Mouse (Mus musculus) mesoderm, embryonic 11.5 days (tissue): ENCODE results near the gene Cyb5r2.

ENCODE experiments used
- DNase-seq: peaks from one replicate; pipeline ENCODE4 v3.0.0-alpha.2; 2012; ENCODE audit warnings: low read depth, low spot score

Gene Cyb5r2

DNA sequence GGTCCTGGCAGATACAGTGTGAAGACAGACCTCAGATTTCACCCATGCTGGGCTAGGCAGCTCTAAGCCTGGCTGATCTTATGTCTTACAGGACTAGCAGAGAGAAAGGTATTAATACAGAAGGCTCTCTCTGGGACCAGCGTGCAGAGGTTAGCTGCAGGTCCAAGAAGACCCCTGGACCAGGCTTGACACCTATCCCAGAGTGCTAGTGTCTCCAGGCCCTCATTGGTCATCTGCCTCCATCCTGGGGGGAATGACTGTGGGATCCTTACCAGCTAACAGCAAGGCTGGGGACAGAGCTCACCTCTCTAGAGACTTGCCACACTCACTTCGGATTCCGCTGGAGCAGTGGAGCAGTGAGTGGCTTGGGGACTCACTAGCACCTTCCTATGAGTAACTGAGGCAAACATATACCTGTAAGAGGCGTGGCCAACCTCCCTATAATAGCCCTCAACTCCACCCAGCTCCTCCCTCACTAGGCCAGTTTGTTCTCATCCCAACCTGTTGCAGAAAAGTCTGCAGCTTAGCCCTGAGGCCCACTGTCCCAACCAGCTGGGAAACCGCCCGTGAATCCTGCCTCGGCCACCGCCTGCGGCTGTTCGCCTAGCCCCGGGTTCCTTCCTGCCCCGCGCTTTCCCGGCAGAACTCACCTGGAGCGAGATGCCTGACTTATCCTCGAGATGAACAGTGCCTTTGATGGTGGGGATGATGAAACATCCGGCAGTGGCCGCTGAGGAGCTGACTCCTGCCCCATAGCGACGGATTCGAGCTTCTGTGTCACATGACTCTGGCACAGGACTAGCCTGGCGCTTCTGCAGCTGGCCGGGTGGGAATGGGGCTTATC, at the start of gene Cyb5r2:
Cyb5r2 (minus strand) TSS at position 725 of the 844 bp plus-strand sequence.
- DNase-seq, result peak; percentile 34

DNA sequence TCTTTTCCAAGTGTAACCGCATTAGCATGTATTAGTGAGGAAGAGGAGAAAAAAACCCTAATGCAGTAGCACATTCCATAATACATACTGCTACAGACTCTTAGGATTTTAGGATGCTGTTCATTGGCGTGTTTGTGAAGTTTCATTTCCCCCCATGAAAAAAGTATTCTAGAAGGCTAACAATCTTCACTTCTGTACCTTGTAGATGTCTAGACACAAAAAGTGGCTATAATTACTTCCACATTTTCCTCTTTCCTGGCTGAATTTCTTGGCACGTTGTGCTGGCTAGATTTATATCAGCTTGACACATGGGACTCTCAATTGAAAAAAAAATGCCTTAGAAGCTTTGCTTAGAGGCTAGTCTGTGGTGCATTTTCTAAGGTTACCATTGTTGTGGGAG, 44.3 kb upstream of the Cyb5r2 start:
- peak; percentile 29 for DNase-seq

DNA sequence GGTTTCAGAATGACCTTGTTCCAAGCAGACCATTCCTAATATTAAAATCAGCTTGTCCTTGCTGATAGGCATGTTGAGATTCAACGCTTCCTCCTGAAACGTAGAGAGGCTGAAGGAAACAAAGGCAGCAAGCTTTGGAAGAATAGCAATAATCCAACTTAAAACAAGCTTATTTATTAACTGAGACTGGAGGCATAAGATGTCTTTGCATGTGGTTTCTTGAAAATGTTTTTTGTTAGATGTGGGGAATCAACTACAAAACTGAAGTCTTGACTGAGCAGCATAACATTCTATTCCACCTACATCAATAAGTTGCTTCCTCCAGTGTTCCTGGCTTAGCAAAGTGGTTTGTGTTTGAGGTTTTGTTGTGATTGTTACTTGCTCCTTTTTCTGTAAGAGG, 43.3 kb upstream of the Cyb5r2 start, which contains the start of gene Ovch2:
Ovch2 (minus strand) TSS at position 101 of the 400 bp plus-strand sequence.
- no peak for DNase-seq

DNA sequence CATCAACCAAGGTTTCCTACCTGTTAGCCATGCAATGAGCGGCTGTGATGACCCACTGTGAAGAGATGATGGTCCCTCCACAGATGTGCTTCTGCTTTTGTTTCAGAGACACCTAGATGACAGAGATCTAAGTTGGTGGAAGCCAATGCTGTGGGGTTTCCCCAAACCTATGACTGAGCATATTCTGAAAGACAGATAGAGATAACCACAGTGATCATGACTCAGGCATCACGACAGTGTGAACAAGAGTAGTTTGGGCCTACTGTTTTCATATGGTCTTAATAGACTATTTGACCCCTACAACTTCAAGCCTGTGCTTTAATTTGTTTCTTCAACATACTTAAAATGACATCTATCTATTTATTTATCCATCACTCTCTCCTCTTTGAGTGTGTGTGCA, 38.7 kb upstream of the Cyb5r2 start:
- no peak for DNase-seq

DNA sequence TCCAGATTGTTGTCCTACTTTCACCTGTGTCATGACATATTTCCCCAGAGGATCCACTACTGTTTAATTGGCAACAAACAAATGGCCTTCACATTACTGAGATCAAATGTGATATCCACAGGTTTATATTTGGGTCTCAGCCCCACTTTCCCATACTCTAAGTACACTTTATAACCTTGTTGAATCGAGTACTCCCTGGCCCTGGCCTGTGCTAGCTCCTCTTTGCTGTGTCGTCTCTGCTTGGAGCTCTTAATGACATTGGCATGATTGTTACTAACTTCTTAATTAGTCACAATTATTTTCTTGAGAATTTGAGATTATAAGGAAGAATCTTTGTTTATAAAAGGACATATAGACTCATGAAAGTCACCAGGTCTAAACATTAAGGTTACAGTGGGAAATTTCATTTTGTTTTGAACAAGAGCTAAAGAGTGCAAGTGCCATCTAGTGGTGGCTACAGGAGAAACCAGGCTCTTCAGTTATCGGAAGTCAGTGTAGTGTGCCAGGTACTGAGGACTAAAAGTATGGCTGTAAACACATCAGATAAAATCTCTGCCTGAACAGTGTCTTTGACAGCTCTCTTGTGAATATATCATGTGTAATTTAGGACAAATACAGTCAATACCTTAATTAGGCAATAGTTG, 30.3 kb upstream of the Cyb5r2 start:
- DNase-seq, result peak; percentile 28

DNA sequence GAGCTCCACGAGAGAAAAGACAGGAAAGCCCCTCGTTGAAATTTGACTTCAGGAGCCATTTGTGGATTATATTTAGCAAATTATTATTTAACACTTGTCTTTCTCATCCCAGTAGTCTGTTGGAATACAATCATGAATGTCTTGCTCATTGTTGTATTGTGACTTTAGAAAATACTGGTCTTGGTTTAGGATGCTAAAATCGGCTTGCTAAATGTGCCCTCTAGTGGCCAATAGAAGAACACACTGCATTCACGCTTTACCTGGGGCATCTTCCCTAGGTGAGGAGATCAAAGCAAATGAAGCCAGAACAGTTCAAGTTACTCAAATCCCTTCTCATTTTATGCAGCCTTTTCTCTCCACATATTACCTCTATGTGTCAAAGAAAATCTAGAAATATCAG, 21.8 kb upstream of the Cyb5r2 start:
- DNase-seq, result no peak

DNA sequence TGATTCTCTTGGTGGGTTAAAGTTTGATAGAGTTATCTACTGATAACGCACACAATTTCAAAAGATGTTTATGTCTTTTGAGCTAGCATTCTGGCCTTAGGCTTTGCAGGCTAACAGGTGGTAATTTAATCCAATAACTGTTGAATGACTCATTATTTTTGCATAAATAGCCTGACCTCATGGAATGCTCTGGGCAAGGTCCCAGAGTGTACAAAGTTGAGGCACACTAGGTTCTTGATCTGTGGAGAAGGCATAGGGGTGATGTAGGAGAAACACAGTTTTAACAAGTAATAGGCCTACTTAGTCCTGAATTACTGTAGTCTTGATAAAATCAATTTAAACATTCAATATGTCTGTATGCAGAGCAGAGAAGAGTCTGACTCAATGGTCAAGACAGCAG, 20.4 kb upstream of the Cyb5r2 start:
- no peak for DNase-seq

DNA sequence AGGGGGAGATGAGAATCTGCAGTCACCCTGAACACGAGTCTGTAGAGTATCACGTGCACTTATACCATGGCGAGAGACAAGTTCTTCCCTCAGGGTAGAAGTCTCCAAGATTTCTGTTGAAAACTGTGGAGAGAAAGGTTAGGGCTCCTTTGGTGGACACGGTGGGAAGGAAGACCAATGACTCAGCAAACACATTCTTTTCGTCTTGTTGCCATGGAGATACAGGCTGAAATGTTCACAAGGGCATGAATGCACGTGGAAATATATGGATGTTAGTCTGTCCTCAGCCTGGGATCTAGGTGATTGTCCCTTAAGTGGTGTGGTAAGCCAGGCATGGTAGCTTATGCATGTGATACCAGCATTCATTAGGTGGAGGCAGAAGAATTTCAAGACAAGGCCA, 13.0 kb upstream of the Cyb5r2 start:
- no peak for DNase-seq

DNA sequence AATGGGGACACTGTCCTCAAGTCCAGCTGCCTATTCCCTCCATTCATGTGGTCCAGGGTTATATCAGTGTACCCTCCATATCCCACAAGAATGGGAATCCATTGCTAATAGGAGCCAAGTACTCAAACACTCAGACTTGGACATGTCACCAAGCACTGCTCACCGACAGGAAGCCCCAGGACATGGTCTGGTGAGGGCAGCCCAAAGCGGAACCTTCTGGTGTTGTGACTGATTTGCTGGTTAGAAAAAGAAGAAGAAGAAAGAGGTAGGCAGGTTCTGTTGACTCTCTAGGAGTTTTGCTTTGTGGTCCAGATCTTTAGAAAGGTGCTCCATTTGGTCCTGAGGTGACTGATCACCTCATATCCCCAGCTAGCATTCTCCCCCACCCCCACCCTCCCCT, 1.1 kb downstream of the Cyb5r2 start:
- DNase-seq, result no peak

DNA sequence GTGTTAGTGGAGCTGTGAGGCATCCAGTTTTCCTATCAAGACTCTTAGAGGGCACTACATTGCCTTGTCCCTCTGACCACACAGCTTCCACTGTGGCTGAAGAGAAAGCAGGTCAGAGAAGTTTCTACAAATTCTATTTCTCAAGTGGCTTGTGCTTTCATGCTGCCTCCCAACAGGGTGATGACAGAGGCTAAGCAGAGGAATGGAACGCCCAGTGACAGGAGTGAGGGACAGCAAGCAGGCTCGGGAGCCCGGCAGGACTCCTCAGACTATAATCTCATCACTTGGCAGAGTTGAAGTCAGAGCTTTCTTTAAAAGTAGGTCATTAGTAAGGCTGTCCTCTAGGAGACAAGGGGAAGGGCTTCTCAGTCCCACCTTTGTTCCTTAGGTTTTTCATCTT, 1.9 kb downstream of the Cyb5r2 start:
- DNase-seq, result no peak

DNA sequence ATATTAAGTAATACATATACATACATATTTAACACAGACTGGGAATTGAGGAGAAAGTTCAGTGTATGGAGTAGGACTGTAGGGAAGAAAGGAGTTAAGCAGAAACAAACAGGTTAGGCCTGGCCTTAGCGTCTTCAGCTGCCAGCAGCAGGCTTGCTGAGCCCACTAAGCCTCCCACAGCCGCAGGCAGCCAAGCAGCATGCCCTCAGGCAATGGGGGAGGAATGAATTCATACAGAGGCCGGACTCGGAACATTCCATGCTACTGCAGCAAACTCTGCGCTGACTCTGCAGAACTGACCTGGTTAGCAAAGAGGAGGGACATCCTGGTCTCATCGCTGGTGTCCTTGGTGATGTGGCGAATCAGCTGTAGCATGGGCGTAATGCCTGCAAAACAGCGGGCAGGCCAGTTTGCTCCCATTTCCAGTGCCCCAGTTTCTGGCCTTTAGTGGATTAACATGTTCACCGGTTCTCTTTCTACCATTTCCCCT, 5.8 kb downstream of the Cyb5r2 start:
- DNase-seq, result no peak

DNA sequence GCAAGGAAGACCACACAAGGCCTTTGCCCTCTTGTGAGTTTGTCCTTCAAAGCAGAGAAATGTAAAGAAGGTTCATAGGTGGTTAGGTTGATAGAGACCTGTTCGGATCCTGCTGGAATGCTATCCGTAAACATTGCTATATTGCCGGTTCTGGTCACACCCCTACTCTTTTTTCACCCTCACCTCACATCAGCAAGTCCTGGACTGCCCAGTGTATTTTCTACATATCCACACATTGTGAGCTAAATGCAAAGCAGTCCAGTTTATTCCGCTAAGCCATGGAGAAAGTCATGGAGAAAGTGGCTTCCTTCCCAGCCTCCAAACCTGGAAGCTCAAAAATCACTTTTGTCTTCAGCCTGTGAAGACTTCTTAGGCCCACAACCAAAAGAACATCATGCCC, 8.1 kb downstream of the Cyb5r2 start:
- no peak for DNase-seq

DNA sequence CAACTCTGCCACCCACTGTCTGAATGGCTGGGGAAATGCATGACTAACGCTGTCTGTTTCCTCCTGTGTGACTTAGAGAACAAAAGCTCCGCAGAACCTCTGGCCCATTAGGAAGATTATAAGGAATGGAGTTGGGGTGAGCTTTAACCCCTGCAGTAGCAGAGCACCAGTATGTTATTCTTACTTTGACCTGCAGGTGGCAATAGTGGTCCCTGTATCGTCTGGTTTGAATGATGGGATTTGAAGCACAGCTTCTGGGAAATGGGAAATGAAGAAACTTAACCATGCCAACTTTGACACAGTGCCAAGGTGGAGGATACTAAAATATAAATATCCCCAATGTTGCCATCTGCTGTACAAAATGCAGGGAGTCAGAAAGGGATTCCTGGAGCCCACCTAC, 8.6 kb downstream of the Cyb5r2 start:
- DNase-seq, result peak; percentile 76

DNA sequence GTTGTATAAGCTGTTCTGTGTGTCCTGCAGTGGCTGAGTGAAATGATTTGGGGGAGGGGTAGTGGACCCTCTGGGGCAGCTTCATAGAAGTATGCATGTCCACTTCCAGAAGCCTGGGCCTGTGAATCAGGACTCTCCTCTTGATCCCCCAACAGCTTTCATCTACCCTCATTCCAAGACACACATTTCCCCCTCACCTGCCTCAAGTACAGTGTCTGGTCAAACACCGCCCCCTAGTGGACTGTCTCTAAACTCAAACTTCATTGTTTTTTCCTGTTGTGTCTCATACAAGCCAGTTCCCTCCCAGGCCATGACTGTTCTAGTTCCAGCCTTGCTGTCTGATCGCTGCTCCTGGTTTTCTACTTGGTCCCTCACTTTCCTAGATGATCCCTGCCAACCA, 9.9 kb downstream of the Cyb5r2 start:
- peak; percentile 74 for DNase-seq

DNA sequence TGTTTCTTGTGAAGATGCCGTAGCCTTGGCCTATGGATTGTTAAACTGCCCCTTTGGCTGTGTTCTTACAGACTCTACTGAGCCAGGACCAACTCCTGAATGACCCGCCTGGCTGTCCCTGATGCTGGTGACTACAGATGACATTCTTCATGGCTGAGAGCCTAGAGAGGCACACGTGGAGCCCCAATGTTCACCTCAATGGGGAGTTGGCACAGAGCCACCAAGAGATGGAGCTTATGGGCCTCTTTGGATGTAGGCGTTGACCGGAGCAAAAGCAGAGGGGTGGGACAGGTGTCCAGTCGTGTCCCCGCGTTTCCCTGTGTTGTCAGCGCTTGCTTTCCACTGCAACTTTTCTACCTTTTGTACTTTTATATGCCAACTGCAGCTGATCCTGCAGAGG, 10.4 kb downstream of the Cyb5r2 start:
- DNase-seq, result no peak

DNA sequence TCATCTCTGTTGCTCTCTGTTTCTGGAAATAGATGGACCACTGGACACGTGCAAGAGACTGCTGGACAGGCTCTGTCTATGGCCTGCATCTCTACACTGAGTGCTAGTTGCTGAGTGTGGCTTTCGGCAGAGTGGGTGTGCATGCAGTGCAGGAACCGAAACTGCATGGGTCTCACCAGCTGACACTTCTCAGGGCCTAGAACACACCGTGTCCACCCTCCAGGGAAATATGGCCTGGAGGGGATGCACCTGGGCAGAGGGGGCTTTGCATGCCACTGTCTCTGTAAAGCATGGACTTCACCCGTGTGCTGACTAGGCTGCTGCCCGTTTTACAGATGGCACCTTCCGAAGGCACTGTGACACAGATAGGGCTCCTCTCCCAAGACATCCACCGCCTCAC, 11.8 kb downstream of the Cyb5r2 start:
- no peak for DNase-seq

DNA sequence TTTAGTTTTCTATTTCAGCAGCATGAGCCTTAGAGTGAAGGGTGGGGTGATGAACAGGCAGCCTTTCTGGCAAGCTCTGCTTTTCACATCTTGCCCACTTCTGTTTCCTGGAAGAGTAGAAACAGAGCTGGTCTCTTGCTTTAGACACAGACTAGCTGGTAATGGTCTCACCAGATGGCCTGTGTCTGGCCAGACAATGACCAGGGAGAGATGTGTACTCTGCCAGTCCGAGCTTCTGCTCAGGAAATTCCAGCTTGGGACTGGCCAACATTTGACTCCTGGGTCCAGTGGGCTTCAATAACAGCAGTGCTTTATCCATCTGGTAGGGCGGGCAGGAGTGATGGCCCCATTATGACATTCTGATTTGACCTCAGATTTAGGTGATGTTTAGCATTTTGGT, 12.7 kb downstream of the Cyb5r2 start:
- DNase-seq, result peak; percentile 11

DNA sequence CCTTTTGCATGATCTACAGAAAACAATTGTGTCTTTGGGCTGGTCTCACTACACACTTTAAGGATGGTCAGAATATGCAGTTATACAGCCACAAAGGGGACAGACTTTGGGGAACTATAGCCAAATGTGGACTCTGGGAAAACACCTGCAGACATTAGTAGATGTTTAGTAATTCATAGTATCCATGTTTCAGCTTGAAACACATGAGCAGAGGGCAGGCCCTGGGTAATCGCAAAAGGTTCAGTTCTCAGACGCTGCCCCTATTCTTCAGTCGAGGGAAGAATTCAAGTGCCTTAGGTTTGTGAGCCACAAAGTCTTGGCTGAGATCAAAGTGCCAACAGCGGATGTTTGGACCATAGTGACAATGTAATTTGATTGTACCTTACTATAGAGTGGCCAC, 13.4 kb downstream of the Cyb5r2 start:
- DNase-seq, result no peak

DNA sequence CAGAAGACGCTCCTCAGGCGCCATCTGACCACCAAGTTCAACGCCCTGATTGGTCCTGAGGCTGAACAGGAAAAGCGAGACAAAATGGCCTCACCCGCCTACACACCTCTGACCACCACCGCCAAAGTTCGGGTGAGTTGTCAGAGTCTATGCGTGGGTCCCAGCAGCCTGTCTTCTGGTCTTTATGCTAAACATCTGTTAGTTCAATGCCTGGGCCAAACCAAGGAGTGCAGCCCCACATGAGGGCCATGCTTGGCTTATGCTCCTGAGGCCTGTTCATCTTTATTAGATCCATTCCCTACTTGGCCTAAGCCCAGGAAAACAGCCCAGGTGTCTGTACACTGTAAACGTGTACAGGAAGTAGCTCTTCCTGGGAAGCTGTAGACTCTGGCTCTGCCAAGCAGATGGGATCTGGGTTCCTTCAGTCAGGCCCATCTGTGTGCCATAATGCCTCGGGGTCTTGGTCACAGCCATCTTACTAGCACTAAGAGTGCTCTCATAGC, 14.8 kb downstream of the Cyb5r2 start:
- DNase-seq, result no peak

DNA sequence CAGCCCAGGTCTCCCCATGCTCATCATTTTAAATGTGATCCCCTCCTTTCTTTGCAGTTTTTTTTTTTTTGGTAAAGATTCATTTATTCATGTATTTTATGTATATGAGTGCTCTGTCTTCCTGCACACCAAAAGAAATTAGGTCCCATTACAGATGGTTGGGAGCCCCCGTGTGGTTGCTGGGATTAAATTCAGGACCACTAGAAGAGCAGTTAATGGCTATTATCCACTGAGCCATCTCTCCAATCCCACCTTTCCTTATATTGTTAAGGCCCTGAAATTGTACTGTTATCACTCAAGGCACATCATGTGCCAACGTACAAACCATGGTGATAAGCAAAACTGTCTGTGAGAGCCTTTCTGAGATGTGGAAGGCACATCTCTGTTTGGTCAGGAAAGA, 19.1 kb downstream of the Cyb5r2 start:
- DNase-seq, result no peak

DNA sequence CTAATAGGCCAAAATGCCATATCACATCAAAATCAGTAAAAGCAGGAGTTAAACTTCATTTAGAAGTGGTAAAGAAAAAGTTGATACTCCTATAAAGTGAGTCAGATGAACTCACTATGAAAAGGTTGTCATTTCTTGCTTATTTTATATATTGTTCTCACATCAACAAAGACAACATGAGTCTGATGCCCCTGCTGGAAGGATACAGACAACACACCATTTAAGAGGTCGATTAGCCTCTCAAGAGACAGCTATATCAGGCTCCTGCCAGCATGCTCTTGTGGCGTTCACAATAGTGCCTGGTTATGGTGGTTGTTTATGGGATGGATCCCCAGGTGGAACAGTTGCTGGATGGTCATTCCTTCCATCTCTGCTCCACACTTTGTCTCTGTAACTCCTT, 24.7 kb downstream of the Cyb5r2 start:
- no peak for DNase-seq

DNA sequence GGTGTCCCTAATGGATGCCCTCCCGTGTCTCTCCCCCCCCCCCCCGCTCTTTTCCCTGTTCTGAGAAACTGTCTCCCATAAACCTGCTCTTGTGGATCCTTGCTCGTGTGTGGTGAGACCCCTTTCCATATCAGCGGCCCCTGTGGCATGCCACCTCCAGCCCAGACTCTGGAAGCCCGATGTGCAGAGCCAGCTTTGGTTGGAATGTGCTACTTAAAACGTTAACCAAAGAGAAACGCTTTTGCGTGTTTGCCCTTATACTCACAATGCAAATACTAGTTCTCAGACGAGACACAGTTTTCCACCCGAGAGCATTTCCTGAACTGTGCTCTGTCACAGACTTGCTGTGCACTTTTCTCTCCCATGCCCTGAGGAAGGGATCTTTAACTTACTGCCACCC, 27.2 kb downstream of the Cyb5r2 start:
- DNase-seq, result no peak

DNA sequence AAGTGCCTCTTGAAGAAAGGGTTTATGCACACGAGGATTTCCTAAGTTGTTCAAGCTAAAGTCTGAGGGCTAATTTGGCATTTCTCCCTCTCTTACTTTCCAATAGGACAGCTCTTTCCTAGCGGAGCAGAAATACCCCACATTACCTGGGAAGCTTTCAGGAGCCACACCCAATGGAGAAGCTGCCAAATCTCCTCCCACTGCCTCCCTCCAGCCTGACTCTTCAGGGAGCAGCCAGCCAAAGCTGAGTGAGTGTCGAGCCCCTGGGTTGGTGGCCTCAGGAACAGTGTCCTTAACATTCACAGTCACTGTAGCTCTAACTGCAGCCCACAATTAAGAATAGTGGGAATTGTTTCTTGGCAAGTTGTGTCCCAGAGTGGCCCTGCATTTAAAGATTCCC, 30.3 kb downstream of the Cyb5r2 start:
- no peak for DNase-seq
